Mouse (Mus musculus) spleen, postnatal 4 days (tissue): ENCODE measurements around the gene Phc2.
"Not testable (repeated sequence)": the region's sequence is repeated elsewhere in the genome, so short reads cannot be mapped to it uniquely, and the experiment has no call there.

Experiments
- DNase-seq, 2 experiments: peaks; one replicate each; pipeline ENCODE4 v3.0.0; 2022; ENCODE audit warnings: low spot score in 2 of 2

Gene Phc2

DNA sequence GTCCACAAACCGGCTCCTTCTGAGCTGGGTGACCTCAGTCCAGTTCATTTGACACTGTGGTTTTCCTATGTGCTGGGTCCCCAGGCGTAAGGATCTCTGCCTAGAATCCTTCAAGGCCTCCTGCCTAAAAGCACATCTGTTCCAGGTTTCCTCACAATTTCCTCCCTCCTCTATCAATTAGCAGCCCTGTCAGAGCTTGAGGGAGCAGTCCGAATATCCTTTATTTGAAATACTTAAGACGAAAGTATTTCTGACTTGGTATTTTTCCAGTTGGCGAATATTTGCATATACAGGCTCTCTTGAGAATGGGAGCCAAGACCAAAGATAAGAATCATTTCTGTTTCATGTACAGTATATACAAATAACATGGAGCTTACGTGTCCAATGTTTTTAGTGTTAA, 8.6 kb upstream of the Phc2 start:
- DNase-seq = no peak

DNA sequence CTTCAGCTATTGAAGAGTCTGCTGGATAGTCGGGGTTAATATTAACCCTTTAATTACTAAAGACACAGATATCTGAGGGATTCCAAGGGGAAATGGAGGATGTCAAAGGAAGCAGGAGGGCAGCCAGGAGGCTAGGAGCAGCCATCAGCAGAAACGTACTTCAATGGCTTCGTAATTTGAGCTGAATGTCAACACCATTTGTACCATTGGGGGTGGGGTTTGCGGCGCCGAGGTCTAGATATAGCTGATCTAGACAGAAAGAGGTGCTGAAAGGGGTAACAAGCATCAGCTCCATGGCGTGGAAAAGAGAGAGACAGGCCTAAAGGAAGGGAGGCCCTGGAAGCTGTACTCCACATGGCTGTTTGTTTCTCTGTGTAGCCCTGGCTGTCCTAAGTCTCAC, 7.7 kb upstream of the Phc2 start:
- no peak for DNase-seq

DNA sequence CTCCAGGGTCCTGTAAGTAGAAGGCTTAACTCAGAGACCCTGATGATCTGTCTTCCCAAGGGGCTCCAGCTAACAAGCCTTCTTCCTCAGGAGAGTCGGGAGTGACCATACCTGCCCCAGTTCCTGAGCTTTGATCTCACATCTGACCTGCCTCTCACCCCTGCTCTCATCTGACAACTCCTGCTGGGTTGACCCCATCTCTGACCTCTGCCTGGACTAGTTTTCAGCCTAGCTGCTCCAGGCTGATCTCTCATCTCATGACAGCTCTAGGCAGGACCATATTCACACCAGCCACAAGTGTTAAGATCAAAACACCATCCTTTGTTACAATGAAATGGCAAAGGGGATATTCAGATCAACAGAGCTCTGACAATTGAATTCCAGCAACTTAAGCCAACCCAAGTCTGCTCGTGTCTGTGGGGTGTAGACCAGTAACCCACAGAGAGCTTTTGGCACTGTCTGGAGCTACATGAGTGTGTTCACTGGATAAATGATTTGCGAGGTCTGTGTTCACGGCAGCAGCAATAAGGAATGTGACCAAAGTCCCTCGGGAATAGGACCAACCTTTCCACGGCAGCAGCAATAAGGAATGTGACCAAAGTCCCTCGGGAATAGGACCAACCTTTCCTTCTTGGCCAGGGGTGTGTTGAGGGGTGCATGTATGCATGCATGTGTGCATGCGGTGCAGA, 5.8 kb upstream of the Phc2 start:
- no peak for DNase-seq

DNA sequence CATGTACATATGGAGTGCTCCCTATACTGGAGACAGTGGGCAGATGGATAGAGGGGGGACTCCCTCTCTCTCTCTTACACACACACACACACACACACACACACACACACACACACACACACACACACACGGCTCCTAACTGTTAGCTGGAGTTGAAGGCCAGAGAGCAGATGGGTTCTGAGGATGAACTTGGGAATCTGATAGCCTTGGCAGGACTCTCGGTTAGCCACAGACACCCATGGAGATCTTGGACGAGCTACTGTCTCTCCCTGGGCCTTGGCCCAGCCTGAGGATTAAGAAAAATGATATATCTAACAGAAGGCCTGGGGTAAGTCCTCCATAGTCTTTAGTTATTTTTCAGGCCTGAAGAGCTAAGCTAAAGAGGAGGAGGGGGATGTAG, 3.0 kb upstream of the Phc2 start:
- no peak for DNase-seq

DNA sequence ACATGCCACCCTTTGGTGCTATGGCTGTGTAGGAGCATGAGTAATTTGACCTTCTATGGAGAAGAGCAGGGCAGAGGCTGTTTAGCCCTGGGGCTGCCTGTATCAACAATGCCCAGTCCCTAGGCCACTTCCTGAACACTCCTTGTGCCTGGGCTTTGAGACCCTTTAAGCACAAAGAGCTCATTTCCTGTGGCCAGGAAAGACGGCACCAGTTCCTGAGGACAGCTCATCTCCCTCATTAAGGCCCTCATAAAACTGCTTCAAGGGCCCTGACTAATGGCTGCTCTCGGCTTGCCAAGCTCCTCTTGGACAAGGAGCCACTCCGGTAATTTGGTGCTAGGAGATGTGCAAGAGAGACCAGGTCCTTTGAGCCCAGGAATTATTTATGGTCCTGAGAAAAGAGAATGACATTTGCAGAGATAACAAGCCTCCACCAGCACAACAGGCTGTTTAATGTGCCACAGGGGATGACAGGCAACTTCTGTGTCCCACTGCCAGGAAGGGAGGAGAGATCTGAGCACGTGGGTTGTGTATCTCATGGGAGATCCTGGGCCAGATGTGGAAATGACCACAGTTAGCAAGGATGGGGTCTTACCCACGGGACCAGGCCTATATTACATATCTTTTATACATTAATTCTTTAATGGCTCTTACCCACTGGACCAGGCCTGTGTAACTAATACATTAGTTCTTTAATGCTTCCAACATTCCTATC, 1.8 kb upstream of the Phc2 start:
- no peak for DNase-seq

DNA sequence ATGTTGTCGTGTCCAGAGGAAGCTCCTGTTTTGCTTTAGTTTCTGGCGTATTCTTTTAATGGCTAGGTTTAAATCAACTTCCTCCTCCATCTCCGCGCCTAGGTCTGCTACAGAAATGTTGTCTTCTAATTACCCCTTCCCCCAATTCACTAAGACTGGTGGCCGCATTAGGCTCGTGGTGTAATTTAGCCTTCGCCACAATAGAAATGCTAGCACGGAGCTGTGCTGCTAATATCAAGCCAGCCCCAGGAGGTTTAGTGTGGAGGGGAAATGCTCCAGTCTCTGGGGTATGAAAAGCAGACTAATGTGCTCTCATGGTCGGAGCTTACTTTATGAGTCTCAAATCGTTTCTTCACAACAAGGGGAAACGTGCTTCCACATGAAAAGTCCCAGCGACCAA, 944 bp downstream of the Phc2 start:
- DNase-seq = no peak

DNA sequence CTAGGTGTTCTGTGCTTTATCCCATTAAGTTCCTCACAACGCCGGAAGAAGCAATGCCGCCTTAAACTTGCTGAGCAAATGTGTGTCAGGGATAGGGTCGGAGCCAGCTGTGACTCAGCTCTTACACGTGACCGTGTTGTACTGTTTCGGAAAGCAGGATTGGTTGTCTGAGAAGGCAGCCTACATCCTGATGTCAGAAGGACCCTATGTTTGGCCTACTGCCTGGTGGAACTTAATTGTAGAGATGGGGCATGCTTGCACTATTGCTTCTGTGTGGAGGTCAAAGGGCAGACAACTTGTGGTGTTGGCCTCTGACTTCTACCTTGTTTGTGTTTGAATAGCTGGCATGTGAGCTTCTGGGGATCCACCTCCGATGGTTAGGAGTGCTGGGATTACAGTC, 5.7 kb downstream of the Phc2 start:
- no peak for DNase-seq

DNA sequence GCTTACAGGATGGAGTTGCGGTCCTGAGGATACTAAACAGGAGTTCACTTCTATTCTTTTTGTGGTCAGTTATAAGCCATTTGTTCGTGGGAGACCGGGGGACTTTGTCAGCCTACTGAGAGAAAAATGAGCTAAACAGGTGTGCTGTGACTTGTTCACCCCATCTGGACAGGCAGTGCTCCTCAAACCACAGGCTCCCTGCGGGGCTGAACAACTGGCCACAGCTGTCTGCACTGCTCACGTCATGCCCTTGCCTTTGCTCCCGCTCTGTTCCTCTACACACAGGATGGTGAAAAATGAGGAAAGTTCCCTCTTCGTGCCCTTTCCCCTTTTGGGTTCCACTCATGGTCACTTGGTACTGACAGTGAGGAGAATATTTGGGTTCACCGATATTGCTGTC, 6.6 kb downstream of the Phc2 start:
- DNase-seq = no peak

DNA sequence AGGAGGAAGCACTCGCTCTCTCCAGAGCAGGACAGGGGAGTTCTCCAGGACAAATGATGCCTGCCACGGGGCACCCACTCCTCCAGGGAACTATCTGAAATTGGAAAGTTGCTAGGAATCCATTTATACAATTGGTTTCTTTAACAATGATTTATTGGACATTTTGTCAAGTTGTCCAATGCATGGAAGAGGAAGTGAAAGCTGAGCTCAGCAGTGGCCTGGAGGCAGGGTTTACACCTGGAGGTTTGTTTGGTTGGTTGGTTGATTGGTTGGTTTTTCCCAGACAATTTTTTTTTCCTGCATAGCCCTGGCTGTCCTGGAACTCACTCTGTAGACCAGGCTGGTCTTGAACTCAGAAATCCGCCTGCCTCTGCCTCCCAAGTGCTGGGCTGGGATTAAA, 9.5 kb downstream of the Phc2 start:
- DNase-seq = no peak

DNA sequence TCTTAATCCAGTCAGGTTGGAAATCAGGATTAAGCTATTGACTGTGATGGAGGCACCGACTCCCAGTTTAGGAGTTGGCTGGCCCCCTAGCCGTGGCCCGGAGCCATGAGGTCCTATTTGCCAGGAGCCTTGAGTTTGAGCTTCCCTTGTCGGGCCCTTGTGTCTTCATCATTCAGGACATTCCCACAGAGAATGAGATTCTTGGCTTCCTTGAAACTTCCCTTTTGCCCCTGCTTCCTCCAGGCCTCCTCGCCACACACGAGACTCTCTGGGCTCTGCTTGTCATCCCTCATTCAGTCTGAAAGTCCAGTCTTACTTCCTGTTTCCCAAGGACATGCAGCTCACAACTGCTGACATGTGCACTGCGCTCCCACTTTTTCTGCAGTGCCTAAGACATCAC, 11.9 kb downstream of the Phc2 start:
- not testable (repeated sequence) for DNase-seq

DNA sequence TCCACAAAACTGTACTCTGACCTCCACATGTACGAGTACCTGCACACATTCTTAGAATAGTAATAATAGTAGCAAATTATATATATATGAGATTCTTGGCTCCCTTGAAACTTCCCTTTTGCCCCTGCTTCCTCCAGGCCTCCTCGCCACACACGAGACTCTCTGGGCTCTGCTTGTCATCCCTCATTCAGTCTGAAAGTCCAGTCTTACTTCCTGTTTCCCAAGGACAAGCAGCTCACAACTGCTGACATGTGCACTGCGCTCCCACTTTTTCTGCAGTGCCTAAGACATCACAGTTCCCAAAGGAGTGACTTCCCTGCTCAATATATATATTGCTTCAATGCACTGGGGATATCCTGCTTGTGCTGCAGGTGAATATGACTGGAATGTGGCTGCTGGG, 12.7 kb downstream of the Phc2 start:
- not testable (repeated sequence) for DNase-seq

DNA sequence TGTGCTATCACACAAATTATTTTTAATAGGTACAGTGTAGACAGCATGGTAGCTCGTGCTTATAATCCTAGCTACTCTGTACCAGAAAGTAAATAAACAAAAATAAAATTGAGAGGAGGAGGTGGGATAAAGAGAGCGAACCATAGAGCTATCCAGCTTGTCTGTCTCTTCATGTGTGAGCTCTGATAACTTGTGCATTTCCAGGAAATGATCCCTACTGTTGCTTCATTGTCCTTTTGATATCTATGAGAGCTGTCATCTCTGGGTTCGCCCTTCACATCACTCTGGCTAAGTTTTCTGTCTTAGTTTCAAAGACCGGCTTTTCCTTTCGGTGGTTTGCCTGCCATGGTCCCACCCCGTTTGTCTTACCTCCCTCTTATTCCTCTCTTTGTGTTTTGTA, 14.7 kb downstream of the Phc2 start:
- no peak for DNase-seq

DNA sequence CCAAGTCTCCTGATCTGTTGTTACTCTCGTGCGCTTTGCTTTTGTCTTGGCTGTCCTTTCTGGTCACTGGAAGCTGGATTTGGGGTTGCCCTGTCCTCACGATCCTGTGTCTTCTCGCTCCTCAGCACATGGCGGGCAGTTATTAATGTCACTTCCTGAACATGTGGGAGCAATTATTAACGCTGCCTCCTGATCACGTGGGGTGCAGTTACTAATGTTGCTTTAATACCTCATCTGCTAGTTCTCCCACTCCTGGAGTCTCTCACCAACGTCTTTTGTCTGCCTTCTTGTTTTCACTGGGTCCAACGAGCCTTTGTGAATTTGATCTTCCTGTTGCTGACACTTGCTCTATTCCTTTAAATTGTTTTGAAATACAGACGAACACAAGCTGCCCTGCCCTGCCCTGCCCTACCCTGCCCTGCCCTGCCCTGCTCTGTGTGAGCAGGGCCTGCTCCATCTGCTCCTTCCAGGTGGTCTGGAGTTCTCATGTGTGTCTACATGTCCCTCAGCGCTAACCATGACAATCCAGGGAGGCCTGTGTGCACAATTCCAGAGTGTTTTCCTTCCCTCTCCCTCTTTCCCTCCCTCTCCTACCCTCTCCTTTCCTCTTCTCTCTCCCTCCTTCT, 16.2 kb downstream of the Phc2 start:
- DNase-seq = no peak

DNA sequence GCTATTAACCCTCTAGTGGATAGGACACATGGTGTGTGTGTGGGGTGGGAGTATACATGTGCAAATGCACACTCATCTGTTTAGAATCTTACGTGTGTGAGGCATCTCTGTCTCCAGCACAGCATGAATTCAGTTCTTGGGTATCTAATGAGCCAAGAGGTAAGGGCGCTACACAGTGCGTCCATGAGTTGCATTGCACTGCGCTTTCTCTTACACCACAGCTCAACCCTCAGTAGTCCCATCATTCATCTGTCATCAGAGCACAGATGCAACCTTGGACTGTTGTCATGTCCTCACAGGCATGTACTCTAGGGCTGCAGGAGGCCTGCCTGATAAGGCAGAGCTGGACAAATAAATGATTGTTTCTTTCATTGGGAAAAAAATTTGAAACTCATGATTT, 18.0 kb downstream of the Phc2 start:
- DNase-seq = no peak

DNA sequence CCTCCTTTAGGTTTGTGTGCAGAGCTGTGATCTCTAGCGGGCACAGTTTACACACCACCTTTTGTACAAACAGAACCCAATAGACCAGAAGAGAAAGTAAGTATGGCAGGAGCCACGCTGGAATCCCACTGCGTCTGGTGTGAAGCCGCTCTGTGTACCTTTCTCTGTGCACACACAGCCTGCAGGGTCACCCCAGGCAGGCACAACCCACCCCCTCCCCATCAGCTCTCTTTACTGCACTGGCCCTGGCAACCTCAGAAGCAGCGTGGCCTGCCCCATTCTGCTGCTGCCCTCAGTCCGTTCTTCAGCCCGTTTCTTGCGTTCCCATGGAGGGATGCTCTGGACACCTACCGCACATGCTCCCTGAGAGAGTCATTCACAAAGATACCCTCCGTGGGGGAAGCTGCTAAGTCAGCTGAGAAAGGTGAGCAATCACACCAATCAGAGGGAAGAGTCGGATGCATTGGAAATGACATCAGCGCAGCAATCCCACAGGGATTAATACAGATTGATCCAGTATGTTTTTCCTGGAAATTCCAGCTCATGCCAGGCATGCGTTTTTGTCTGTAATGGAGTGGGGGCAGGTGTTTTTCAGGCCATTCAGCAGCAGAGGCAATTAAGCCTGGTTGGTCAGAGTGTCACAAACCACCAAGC, 24.2 kb downstream of the Phc2 start:
- no peak for DNase-seq

DNA sequence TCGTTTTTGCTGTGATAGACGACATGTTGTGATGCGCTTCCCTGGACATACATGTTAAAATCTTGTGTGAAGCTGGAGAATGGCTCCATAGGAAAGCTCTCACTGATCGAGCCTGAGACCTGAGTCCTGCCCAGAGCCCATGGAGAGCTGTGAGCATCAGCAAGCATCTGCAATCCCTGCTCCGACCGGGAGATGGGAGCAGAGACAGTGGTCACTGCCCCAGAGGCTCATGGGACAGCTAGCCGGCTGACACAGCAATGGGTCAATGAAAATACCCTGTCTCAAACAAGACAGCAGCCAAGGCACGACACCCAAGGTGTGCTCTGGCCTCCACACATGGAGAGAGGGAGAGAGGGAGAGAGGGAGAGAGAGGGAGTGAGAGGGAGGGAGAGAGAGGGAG, 26.6 kb downstream of the Phc2 start:
- DNase-seq = no peak

DNA sequence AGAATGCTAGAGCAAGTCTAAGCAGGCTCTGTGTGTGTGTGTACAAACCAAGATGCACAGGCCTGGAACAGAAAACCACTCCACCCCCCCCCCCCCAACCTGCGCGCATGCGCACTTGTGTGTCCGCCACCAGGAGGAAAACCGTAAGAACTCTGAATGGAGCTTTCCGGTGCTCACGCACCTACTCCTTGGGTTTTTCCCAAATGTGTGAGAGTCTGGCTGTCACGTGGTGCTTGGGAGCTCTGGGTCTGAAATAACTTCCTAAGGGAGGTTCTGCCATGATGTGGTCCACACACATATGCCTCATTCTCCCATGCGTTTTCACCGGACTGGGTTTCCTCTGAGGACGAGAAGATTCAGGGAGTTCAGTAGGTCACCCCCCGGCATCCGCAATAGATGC, 27.8 kb downstream of the Phc2 start:
- DNase-seq = no peak

DNA sequence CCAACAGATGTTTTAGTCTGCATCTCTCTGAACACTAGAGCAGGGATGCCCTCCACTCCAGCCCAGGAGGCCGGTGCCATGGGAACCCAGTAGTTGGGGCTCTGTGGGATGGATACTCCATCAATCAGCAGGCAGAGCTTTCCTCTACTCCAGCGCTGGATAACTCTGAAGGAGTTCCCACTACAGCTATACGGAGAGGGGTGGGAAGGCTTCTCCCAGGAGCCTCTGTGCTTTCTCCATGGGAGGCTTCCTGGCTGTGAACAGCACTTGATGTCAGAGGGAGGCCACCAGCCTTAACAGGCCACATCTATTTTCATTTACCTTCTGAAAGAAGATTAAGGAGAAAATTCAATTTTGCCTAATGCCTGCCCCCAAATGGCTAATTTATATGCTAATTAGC, 29.2 kb downstream of the Phc2 start:
- DNase-seq = no peak

DNA sequence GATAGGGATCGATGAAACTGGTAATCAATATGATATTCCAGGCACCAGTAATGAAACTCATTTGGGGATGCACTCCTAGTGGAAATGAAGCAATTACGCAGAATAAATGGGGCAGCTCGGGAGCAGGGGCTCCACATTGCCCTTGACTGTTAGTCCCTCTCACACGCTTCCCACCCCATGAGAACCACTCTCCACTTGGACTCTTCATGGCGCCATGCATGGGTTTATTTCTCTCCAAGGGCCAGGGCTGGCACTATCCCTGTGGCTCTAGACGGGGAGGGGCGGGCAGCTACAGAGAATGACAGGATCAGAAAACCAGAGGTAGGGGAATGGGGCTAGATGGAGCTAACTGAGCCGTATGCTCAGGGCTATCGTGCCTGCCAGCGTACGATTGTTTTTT, 29.6 kb downstream of the Phc2 start:
- DNase-seq = no peak

DNA sequence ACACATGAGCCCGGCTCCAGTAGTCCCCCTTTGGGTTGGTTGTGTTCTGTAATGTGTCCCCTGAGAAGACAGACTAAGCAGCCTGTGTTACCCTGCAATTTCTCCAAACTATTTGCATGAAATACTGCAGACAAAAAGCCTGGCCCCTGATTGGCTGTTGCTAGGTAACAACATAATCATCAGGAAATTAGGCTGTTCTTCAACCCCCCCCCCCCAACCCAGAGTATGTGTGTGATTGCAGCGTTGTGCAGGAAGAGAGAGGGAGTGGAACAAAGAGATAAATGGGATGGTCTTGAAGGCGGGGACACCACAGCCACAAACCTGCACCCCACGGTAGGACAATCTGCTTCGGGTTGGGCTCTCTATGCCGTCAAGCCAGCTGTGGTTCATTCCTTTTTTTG, 34.0 kb downstream of the Phc2 start:
- no peak for DNase-seq

DNA sequence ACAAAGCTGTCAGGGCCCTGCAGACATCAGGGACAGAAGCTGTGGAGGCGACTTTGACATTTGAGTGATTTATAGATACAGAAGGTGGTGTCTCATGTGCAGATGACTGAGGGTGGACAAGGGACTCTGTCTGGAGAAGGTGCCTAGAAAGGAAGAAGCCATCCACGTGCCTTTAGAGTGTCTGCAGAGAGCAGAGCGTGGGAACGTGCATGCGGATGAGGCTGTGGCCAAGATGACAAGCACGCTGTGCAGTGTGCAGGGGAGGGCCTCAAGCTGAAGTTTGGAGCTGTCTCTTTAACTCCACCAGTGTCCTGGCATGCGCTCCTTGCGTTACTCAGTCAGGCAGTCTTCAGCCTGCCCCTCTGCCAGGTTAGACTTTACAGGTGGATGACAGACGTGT, 34.5 kb downstream of the Phc2 start:
- no peak for DNase-seq

DNA sequence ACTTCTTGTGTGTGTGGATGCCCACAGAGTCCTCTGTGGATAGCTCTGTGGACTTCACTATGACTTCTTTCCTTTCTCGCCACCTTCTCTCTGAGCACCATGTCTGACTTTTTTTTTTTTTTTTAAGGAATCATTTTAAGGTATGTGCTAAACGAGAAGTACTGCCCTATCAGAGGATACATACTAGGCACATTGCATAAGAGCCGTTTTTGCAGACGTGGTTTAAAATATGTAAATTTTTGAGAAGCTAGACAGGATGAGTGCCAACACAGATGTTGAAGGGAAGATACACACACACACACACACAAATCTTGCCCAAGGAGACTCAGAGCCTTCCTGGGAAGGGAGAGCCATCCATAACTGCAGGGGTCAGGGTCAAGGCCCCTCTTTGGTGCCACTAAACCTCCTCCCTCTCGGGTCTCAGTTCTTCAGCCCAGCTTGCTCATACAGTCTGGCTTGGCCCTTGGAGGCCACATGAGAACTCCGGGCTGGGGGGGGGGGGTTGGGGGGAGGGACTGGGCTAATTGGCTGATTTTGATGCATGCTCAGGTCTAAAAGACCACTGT, 35.3 kb downstream of the Phc2 start:
- no peak for DNase-seq

DNA sequence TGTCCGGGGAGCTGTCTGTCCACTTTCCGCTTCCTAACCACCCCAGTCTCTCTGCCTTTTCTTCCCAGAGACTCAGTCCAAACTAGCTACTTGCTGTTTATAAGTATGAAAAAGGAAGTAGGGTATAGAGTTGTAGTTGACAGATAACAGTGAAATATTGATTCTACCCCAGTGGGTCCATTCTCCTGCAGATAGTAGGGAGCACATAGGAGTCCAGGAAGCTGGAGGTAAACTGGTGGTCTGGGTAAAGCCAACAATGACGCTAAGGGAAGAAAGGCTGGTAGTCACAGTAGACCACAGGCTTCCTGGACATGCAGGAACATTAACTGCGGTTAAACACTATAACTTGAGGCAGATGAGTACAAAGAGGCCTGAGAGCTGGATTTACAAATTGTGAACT, 36.7 kb downstream of the Phc2 start:
- DNase-seq = no peak
